Mouse (Mus musculus) ES-E14 (cell line): Measurements from ENCODE around the gene Lca5l.

ENCODE experiments used
- CHD2 ChIP-seq: IDR thresholded peaks from 2 replicates; pipeline ENCODE4 v1.6.1; 2014; ENCODE audit warnings: mild to moderate bottlenecking, low read depth, low read length, inconsistent platforms
- MAFK ChIP-seq: IDR thresholded peaks from 2 replicates; pipeline ENCODE4 v1.6.1; 2014; ENCODE audit warnings: mild to moderate bottlenecking, low read depth, low read length, inconsistent platforms; ENCODE audit not compliant: insufficient read depth
- ZC3H11A ChIP-seq: IDR thresholded peaks from 2 replicates; pipeline ENCODE4 v1.6.1; 2012; ENCODE audit warnings: low read depth, mild to moderate bottlenecking, inconsistent platforms, low read length, borderline replicate concordance
- ZNF384 ChIP-seq: IDR thresholded peaks from 2 replicates; pipeline ENCODE4 v1.6.1; 2012; ENCODE audit warnings: low read depth, low read length, inconsistent platforms

DNA sequence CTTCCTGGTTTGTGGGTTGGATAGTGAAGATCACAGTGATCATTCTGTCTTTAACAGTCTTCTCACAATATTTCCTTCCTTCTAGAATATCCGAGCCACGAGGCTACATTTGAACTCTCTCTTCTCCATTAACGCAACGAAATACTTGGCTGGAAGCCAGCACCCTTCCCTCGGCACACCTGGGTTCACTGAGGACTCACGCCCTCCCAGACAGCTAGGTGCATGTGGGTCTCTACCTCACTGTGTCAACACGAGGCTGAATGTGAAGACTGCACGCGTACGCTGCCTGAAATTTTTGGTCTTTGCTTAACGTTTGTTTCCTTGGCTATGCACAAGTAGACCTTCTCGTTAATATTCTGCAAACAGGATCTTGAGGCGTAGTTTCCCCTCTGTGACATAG, 36.4 kb upstream of the Lca5l start:
- TF ChIP-seq ZC3H11A = no peak
- no peak for TF ChIP-seq MAFK
- no peak for TF ChIP-seq CHD2
- TF ChIP-seq ZNF384 = no peak
